Mouse (Mus musculus) midbrain, embryonic 16.5 days (tissue): ENCODE results near the gene Dnmt3a. TPM values are rescaled to one million over a fixed set of nuclear protein-coding genes. Genes with fewer than 3 reads are reported as not detected.

Experiments used
- ATAC-seq: fragments of 200-750 bp; cut with Nextera tagmentation; 2 replicates; pipeline ENCODE4 v1.8.0; 2017; ENCODE audit warnings: moderate TSS enrichment
- H3K27ac ChIP-seq: fragments of 300-500 bp; sonication (generic); 2 replicates; pipeline ENCODE4 v1.5.1; 2014; ENCODE audit warnings: mild to moderate bottlenecking, low read length, mixed read lengths
- H3K27me3 ChIP-seq: fragments of 300-500 bp; sonication (generic); 2 replicates; pipeline ENCODE4 v1.6.1; 2014; ENCODE audit warnings: low read depth, low read length, mixed read lengths; ENCODE audit not compliant: control insufficient read depth, insufficient read depth
- H3K36me3 ChIP-seq: fragments of 300-500 bp; sonication (generic); 2 replicates; pipeline ENCODE4 v1.6.1; 2014; ENCODE audit warnings: mild to moderate bottlenecking, low read length, moderate library complexity, mixed read lengths; ENCODE audit not compliant: control insufficient read depth, insufficient read depth
- H3K4me1 ChIP-seq: fragments of 300-500 bp; sonication (generic); 2 replicates; pipeline ENCODE4 v1.6.1; 2014; ENCODE audit warnings: mild to moderate bottlenecking, low read length, mixed read lengths; ENCODE audit not compliant: control insufficient read depth, insufficient read depth
- H3K4me2 ChIP-seq: fragments of 300-500 bp; sonication (generic); 2 replicates; pipeline ENCODE4 v1.6.1; 2014; ENCODE audit warnings: mild to moderate bottlenecking, low read length, mixed read lengths
- H3K4me3 ChIP-seq: fragments of 300-500 bp; sonication (generic); 2 replicates; pipeline ENCODE4 v1.5.1; 2014; ENCODE audit warnings: low read depth, mild to moderate bottlenecking, low read length, moderate library complexity, mixed read lengths
- H3K9ac ChIP-seq: fragments of 300-500 bp; sonication (generic); 2 replicates; pipeline ENCODE4 v1.6.1; 2014; ENCODE audit warnings: low read depth, low read length, mixed read lengths
- H3K9me3 ChIP-seq: fragments of 300-500 bp; sonication (generic); replicated peaks from 2 replicates; pipeline ENCODE4 v1.6.1; 2014; ENCODE audit warnings: mild to moderate bottlenecking, low read length, mixed read lengths; ENCODE audit not compliant: control insufficient read depth, poor library complexity, severe bottlenecking
- WGBS: fragments of 180-500 bp; shearing (Covaris S2); extraction: QIAGEN DNeasy Blood & Tissue Kit; methylation state at CpG from one replicate; pipeline ENCODE4 v1.1.7; 2014; 5-methylcytosine and 5-hydroxymethylcytosine counted together
- polyA plus RNA-seq: library from polyadenylated mRNA; unstranded; fragments of >200 nt; fragmentation: Nextera tagmentation; extraction: Ambion mirVana; gene quantifications from 2 replicates; pipeline ENCODE4 v1.2.1, GENCODE M21; 2015

The Dnmt3a gene
- polyA plus RNA-seq, 1 experiment from 2014 or later = 112 TPM

- H3K27ac ChIP-seq = no peak overlapping the region
- peak; percentile 22; the same call in 1 of the 2 replicates for ATAC-seq
- no peaks in the 10 kb centered on the region for H3K9me3 ChIP-seq
- H3K27me3 ChIP-seq = no peaks in the 10 kb centered on the region
- H3K9ac ChIP-seq = 0 out of 2 replicates have a peak overlapping the region, but pooled peaks have one; percentile 37
- peaks cover 18% of the 10 kb centered on the region for H3K4me1 ChIP-seq
- H3K4me3 ChIP-seq = peak overlapping the region; percentile 31
- WGBS = 64% methylated on average over 7 of the region's 7 CpGs
- no peaks in the 10 kb centered on the region for H3K36me3 ChIP-seq
- peak overlapping the region; percentile 63 for H3K4me2 ChIP-seq
Observed at GRCm38 (mm10) chr12:3791257-3791656, 14.6 kb upstream of the Dnmt3a start.

GRCm38 (mm10) chr12:3791732-3792131, 14.1 kb upstream of the Dnmt3a start:
- H3K4me3 ChIP-seq = peak overlapping the region; percentile 31
- H3K4me2 ChIP-seq = peak overlapping the region; percentile 63
- peak overlapping the region; percentile 62 for H3K27ac ChIP-seq
- H3K36me3 ChIP-seq = no peaks in the 10 kb centered on the region
- peak; percentile 94 for ATAC-seq
- H3K9me3 ChIP-seq = no peaks in the 10 kb centered on the region
- peaks cover 18% of the 10 kb centered on the region for H3K4me1 ChIP-seq
- H3K9ac ChIP-seq = peak overlapping the region; percentile 47; the same call in 1 of the 2 replicates
- no peaks in the 10 kb centered on the region for H3K27me3 ChIP-seq
- under 1% methylated on average over 22 of the region's 22 CpGs for WGBS

GRCm38 (mm10) chr12:3792248-3792647, 13.6 kb upstream of the Dnmt3a start:
- H3K9ac ChIP-seq = peak overlapping the region; percentile 47; the same call in 1 of the 2 replicates
- H3K4me1 ChIP-seq = peaks cover 16% of the 10 kb centered on the region
- peak; percentile 25; the same call in 1 of the 2 replicates for ATAC-seq
- peak overlapping the region; percentile 31 for H3K4me3 ChIP-seq
- peak overlapping the region; percentile 62 for H3K27ac ChIP-seq
- no peaks in the 10 kb centered on the region for H3K9me3 ChIP-seq
- WGBS = 29% methylated on average over 8 of the region's 8 CpGs
- H3K27me3 ChIP-seq = no peaks in the 10 kb centered on the region
- no peaks in the 10 kb centered on the region for H3K36me3 ChIP-seq
- H3K4me2 ChIP-seq = peak overlapping the region; percentile 63

GRCm38 (mm10) chr12:3795569-3795968, 10.2 kb upstream of the Dnmt3a start:
- H3K4me1 ChIP-seq = peaks cover 7% of the 10 kb centered on the region
- H3K9ac ChIP-seq = no peak overlapping the region
- no peak overlapping the region for H3K27ac ChIP-seq
- 44% methylated on average over 4 of the region's 4 CpGs for WGBS
- H3K4me2 ChIP-seq = no peak overlapping the region
- no peaks in the 10 kb centered on the region for H3K36me3 ChIP-seq
- no peaks in the 10 kb centered on the region for H3K9me3 ChIP-seq
- no peaks in the 10 kb centered on the region for H3K27me3 ChIP-seq
- no peak overlapping the region for H3K4me3 ChIP-seq
- no peak for ATAC-seq

GRCm38 (mm10) chr12:3799551-3799950, 6.3 kb upstream of the Dnmt3a start:
- Histone ChIP-seq H3K36me3 (no peaks in the 10 kb centered on the region), H3K4me3 (no peak overlapping the region), H3K27me3 (no peaks in the 10 kb centered on the region), H3K9ac (no peak overlapping the region), H3K4me2 (no peak overlapping the region), H3K4me1 (no peaks in the 10 kb centered on the region), H3K9me3 (no peaks in the 10 kb centered on the region), H3K27ac (no peak overlapping the region)
- no peak for ATAC-seq
- 96% methylated on average over 1 of the region's 1 CpGs for WGBS

- no peaks in the 10 kb centered on the region for H3K36me3 ChIP-seq
Observed at GRCm38 (mm10) chr12:3806271-3806684, 471 bp downstream of the Dnmt3a start.

GRCm38 (mm10) chr12:3806703-3807547, 1.1 kb downstream of the Dnmt3a start:
- Histone ChIP-seq H3K9me3 (no peaks in the 10 kb centered on the region), H3K4me2 (peak overlapping the region; percentile 80), H3K4me3 (peak overlapping the region; percentile 87), H3K9ac (peak overlapping the region; percentile 91), H3K27me3 (no peaks in the 10 kb centered on the region), H3K36me3 (no peaks in the 10 kb centered on the region), H3K27ac (peak overlapping the region; percentile 92), H3K4me1 (peaks cover 36% of the 10 kb centered on the region)
- 2% methylated on average over 25 of the region's 141 CpGs for WGBS
- peak; percentile 50 for ATAC-seq

More at GRCm38 (mm10) chr12:3806271-3806684, 471 bp downstream of the Dnmt3a start:
- H3K9ac ChIP-seq = peak overlapping the region; percentile 91
- peak; percentile 83 for ATAC-seq
- WGBS = under 1% methylated on average over 25 of the region's 41 CpGs
- H3K4me1 ChIP-seq = peaks cover 29% of the 10 kb centered on the region
- H3K27ac ChIP-seq = peak overlapping the region; percentile 92
- H3K9me3 ChIP-seq = no peaks in the 10 kb centered on the region
- H3K4me2 ChIP-seq = peak overlapping the region; percentile 80
- no peaks in the 10 kb centered on the region for H3K27me3 ChIP-seq
- peak overlapping the region; percentile 87 for H3K4me3 ChIP-seq

GRCm38 (mm10) chr12:3807548-3808395, 2.0 kb downstream of the Dnmt3a start:
- H3K4me1 ChIP-seq = peaks cover 42% of the 10 kb centered on the region
- H3K27ac ChIP-seq = peak overlapping the region; percentile 92
- H3K4me2 ChIP-seq = peak overlapping the region; percentile 80
- H3K4me3 ChIP-seq = peak overlapping the region; percentile 87
- 1% methylated on average over 40 of the region's 105 CpGs for WGBS
- no peaks in the 10 kb centered on the region for H3K36me3 ChIP-seq
- H3K27me3 ChIP-seq = no peaks in the 10 kb centered on the region
- H3K9me3 ChIP-seq = no peaks in the 10 kb centered on the region
- H3K9ac ChIP-seq = peak overlapping the region; percentile 91
- ATAC-seq = peak; percentile 36
